In genomic region chr17:24550416-24551049, GRCm38 (mm10) we compare ENCODE assay signal across 8 mouse cellular contexts. TPM values are rescaled to one million over a fixed set of nuclear protein-coding genes. Genes with fewer than 3 reads are reported as not detected.
DNase-seq lines count a peak whose midpoint lies in the region; ATAC-seq and TF ChIP-seq lines count a peak whose summit lies in the region.

No protein-coding gene starts in this region.

- peak overlapping the region; percentile 79 for H3K4me2 ChIP-seq in intestine, embryonic 14.5 days (ENCODE audit: low read length)
- H3K4me2 ChIP-seq in limb, embryonic 11.5 days (ENCODE audit: low read depth, severe bottlenecking): peak overlapping the region; percentile 52
- peak overlapping the region; percentile 75 for H3K4me2 ChIP-seq in midbrain, embryonic 11.5 days

- ATAC-seq in intestine, embryonic 14.5 days (replicated peaks; ENCODE audit: low FRiP score, low TSS enrichment, low read depth): peak; percentile 69
- ATAC-seq in limb, embryonic 11.5 days (ENCODE audit: insufficient number of reproducible peaks, low FRiP score, low TSS enrichment, low read depth): peak; percentile 68
- peak; percentile 88 for ATAC-seq in midbrain, embryonic 11.5 days (ENCODE audit: low FRiP score)

- 0 out of 2 replicates have a peak, but pooled peaks cover 5% of the 10 kb centered on the region for H3K36me3 ChIP-seq in intestine, embryonic 14.5 days (ENCODE audit: control insufficient read depth, insufficient read depth, low read length)
- H3K36me3 ChIP-seq in limb, embryonic 11.5 days (ENCODE audit: control insufficient read depth, insufficient read depth, low read length): no peaks in the 10 kb centered on the region
- H3K36me3 ChIP-seq in midbrain, embryonic 11.5 days (ENCODE audit: control insufficient read depth, insufficient read depth, low read length): no peaks in the 10 kb centered on the region

- peaks cover 9% of the 10 kb centered on the region for H3K4me1 ChIP-seq in cortical plate, adult 2 months (ENCODE audit: control insufficient read depth, insufficient read depth, low read length)
- peaks cover 27% of the 10 kb centered on the region; the same call in 1 of the 2 replicates for H3K4me1 ChIP-seq in intestine, embryonic 14.5 days (replicated peaks; ENCODE audit: control insufficient read depth, insufficient read depth, low read length)
- H3K4me1 ChIP-seq in limb, embryonic 11.5 days (ENCODE audit: control insufficient read depth, insufficient read depth, low read length): peaks cover 18% of the 10 kb centered on the region; the same call in 1 of the 2 replicates
- peaks cover 12% of the 10 kb centered on the region for H3K4me1 ChIP-seq in midbrain, embryonic 11.5 days (ENCODE audit: control insufficient read depth, insufficient read depth, low read length)

- H3K9me3 ChIP-seq in intestine, embryonic 14.5 days (ENCODE audit: control insufficient read depth, low read length): no peaks in the 10 kb centered on the region
- H3K9me3 ChIP-seq in limb, embryonic 11.5 days (ENCODE audit: control insufficient read depth, low read length): no peaks in the 10 kb centered on the region
- no peaks in the 10 kb centered on the region for H3K9me3 ChIP-seq in midbrain, embryonic 11.5 days (ENCODE audit: control insufficient read depth, low read length)

- peak overlapping the region; percentile 97 for H3K4me3 ChIP-seq in cortical plate, adult 2 months (ENCODE audit: insufficient read depth, low read length)
- peak overlapping the region; percentile 82 for H3K4me3 ChIP-seq in intestine, embryonic 14.5 days (ENCODE audit: low read depth, low read length)
- peak overlapping the region; percentile 85 for H3K4me3 ChIP-seq in limb, embryonic 11.5 days (ENCODE audit: low read depth, low read length)
- H3K4me3 ChIP-seq in midbrain, embryonic 11.5 days (ENCODE audit: low read depth, low read length): peak overlapping the region; percentile 69

- peak; percentile 20; the same call in 1 of the 2 replicates for TF ChIP-seq POLR2A in cortical plate, adult 2 months (IDR thresholded peaks at IDR 0.05; ENCODE audit: extremely low read depth, insufficient read depth, low read length)

- under 1% methylated on average over 44 of the region's 44 CpGs for WGBS in intestine, embryonic 14.5 days
- under 1% methylated on average over 44 of the region's 44 CpGs for WGBS in limb, embryonic 11.5 days
- WGBS in midbrain, embryonic 11.5 days: under 1% methylated on average over 44 of the region's 44 CpGs

- no peaks in the 10 kb centered on the region for H3K27me3 ChIP-seq in intestine, embryonic 14.5 days (replicated peaks; ENCODE audit: control insufficient read depth, insufficient read depth, low read length)
- no peaks in the 10 kb centered on the region for H3K27me3 ChIP-seq in limb, embryonic 11.5 days (ENCODE audit: control insufficient read depth, insufficient read depth, low read length)
- peaks cover 14% of the 10 kb centered on the region for H3K27me3 ChIP-seq in midbrain, embryonic 11.5 days (ENCODE audit: control insufficient read depth, insufficient read depth, low read length)

- TF ChIP-seq CTCF in cortical plate, adult 2 months (IDR thresholded peaks at IDR 0.05; ENCODE audit: extremely low read depth, insufficient read depth, low read length): no peak

- peak overlapping the region; percentile 89 for H3K9ac ChIP-seq in intestine, embryonic 14.5 days (ENCODE audit: low read length)
- peak overlapping the region; percentile 93 for H3K9ac ChIP-seq in limb, embryonic 11.5 days (ENCODE audit: low read length)
- peak overlapping the region; percentile 82 for H3K9ac ChIP-seq in midbrain, embryonic 11.5 days (ENCODE audit: low read length)

- peak; percentile 92 for DNase-seq in embryo, embryonic 10 days (ENCODE audit: low spot score)
- DNase-seq in embryo, embryonic 9.5 days (ENCODE audit: extremely low spot score): no peak
- DNase-seq in gastrocnemius, postnatal 14 days: peak; percentile 88
- DNase-seq in intestine, embryonic 14.5 days (ENCODE audit: low spot score): peak; percentile 89
- peak; percentile 82 for DNase-seq in limb, embryonic 11.5 days (ENCODE audit: low spot score)
- DNase-seq in midbrain, embryonic 11.5 days (ENCODE audit: low spot score, missing footprints): peak; percentile 96
- peak; percentile 57 to 66 for DNase-seq in spleen, postnatal 14 days (ENCODE audit: low spot score in 2 of 2)

- peak overlapping the region; percentile 99 for H3K27ac ChIP-seq in cortical plate, adult 2 months (ENCODE audit: insufficient read depth, low read length)
- H3K27ac ChIP-seq in intestine, embryonic 14.5 days (ENCODE audit: low read depth): peak overlapping the region; percentile 96
- H3K27ac ChIP-seq in limb, embryonic 11.5 days (replicated peaks; ENCODE audit: low read depth, low read length): peak overlapping the region; percentile 96
- peak overlapping the region; percentile 94 for H3K27ac ChIP-seq in midbrain, embryonic 11.5 days (ENCODE audit: low read depth, low read length)

- intact Hi-C loops in gastrocnemius, postnatal 14 days (cut with DNase I; ENCODE audit: low total_unique reads): no loop called here

RNA-seq across cellular contexts. Expression of gene Pkd1, which starts 0.9 kb away (rescaled TPM):
- polyA plus RNA-seq in cortical plate, adult 2 months (2012; rRNA removed): 82.0 and 91.8 TPM in 2 replicates
- 10 to 100 TPM; 32.0 to 36.1 TPM for total RNA-seq in gastrocnemius, postnatal 14 days (2021)
- 26.8 and 28.4 TPM in 2 replicates for polyA plus RNA-seq in intestine, embryonic 14.5 days (2014; fragmentation: Nextera tagmentation; extraction: Ambion mirVana)
- 20.8 and 22.5 TPM in 2 replicates for polyA plus RNA-seq in limb, embryonic 11.5 days (2014; fragmentation: Nextera tagmentation; extraction: Ambion mirVana)
- 11.9 and 18.5 TPM in 2 replicates for polyA plus RNA-seq in midbrain, embryonic 11.5 days (2014; fragmentation: Nextera tagmentation; extraction: Ambion mirVana)

RNA-seq across cellular contexts. Expression of gene Rab26, which starts 16.5 kb away (rescaled TPM):
- polyA plus RNA-seq in cortical plate, adult 2 months (2012; rRNA removed): 97.3 and 102 TPM in 2 replicates
- total RNA-seq in gastrocnemius, postnatal 14 days (2021): under 1 TPM; 0.21 to 0.27 TPM
- polyA plus RNA-seq in intestine, embryonic 14.5 days (2014; fragmentation: Nextera tagmentation; extraction: Ambion mirVana): 2.6 and 5.7 TPM in 2 replicates
- 1.8 and 3.1 TPM in 2 replicates for polyA plus RNA-seq in limb, embryonic 11.5 days (2014; fragmentation: Nextera tagmentation; extraction: Ambion mirVana)
- polyA plus RNA-seq in midbrain, embryonic 11.5 days (2014; fragmentation: Nextera tagmentation; extraction: Ambion mirVana): 1.8 and 2.2 TPM in 2 replicates

RNA-seq across cellular contexts. Expression of gene Traf7, which starts 22.8 kb away (rescaled TPM):
- 176 and 187 TPM in 2 replicates for polyA plus RNA-seq in cortical plate, adult 2 months (2012; rRNA removed)
- total RNA-seq in gastrocnemius, postnatal 14 days (2021): 10 to 100 TPM; 31.9 to 33.4 TPM
- 97.3 and 104 TPM in 2 replicates for polyA plus RNA-seq in intestine, embryonic 14.5 days (2014; fragmentation: Nextera tagmentation; extraction: Ambion mirVana)
- polyA plus RNA-seq in limb, embryonic 11.5 days (2014; fragmentation: Nextera tagmentation; extraction: Ambion mirVana): 89.3 and 102 TPM in 2 replicates
- polyA plus RNA-seq in midbrain, embryonic 11.5 days (2014; fragmentation: Nextera tagmentation; extraction: Ambion mirVana): 67.1 and 80.8 TPM in 2 replicates

Comparison
In these comparisons a context has a peak if more than half of its experiments do, and no peak if none do; other contexts are left out.
1. RNA of gene Rab26, which starts 16.5 kb away (polyA plus RNA-seq): 97.3 to 102 TPM in cortical plate, adult 2 months; 2.6 to 5.7 TPM in intestine, embryonic 14.5 days, 1.8 to 3.1 TPM in limb, embryonic 11.5 days and 1.8 to 2.2 TPM in midbrain, embryonic 11.5 days; every median in the first group is over 10 times any median in the second.
2. Peak in every context shown above with its lines, with median percentiles within 50 percentile points of each other: H3K27ac ChIP-seq, H3K4me3 ChIP-seq, ATAC-seq, H3K4me2 ChIP-seq and H3K9ac ChIP-seq.